Mouse (Mus musculus) midbrain, embryonic 13.5 days (tissue): ENCODE results near the gene BC035044. TPM values are rescaled to one million over a fixed set of nuclear protein-coding genes. Genes with fewer than 3 reads are reported as not detected.
"Not testable (repeated sequence)": the region's sequence is repeated elsewhere in the genome, so short reads cannot be mapped to it uniquely, and the experiment has no call there.

Experiments
- ATAC-seq: fragments of 200-750 bp; cut with Nextera tagmentation; 2 replicates; pipeline ENCODE4 v1.8.0; 2017; ENCODE audit warnings: mild to moderate bottlenecking, moderate TSS enrichment, moderate library complexity
- H3K27ac ChIP-seq: fragments of 300-500 bp; sonication (generic); 2 replicates; pipeline ENCODE4 v1.5.1; 2015; ENCODE audit warnings: inconsistent platforms, mild to moderate bottlenecking, moderate library complexity
- H3K27me3 ChIP-seq: fragments of 300-500 bp; sonication (generic); 2 replicates; pipeline ENCODE4 v1.6.1; 2015; ENCODE audit warnings: mild to moderate bottlenecking, inconsistent platforms
- H3K36me3 ChIP-seq: fragments of 300-500 bp; sonication (generic); 2 replicates; pipeline ENCODE4 v1.6.1; 2015; ENCODE audit warnings: mild to moderate bottlenecking, inconsistent platforms
- H3K4me1 ChIP-seq: fragments of 300-500 bp; sonication (generic); replicated peaks from 2 replicates; pipeline ENCODE4 v1.6.1; 2015; ENCODE audit warnings: inconsistent platforms
- H3K4me2 ChIP-seq: fragments of 300-500 bp; sonication (generic); replicated peaks from 2 replicates; pipeline ENCODE4 v1.6.1; 2015; ENCODE audit warnings: moderate library complexity, mild to moderate bottlenecking, inconsistent platforms
- H3K4me3 ChIP-seq: fragments of 300-500 bp; sonication (generic); replicated peaks from 2 replicates; pipeline ENCODE4 v1.5.1; 2015; ENCODE audit warnings: mild to moderate bottlenecking, inconsistent platforms
- H3K9ac ChIP-seq: fragments of 300-500 bp; sonication (generic); replicated peaks from 2 replicates; pipeline ENCODE4 v1.6.1; 2015; ENCODE audit warnings: mild to moderate bottlenecking, inconsistent platforms
- H3K9me3 ChIP-seq: fragments of 300-500 bp; sonication (generic); 2 replicates; pipeline ENCODE4 v1.6.1; 2016; ENCODE audit warnings: mild to moderate bottlenecking, inconsistent platforms
- WGBS: fragments of 180-500 bp; shearing (Covaris S2); methylation state at CpG from one replicate; pipeline ENCODE4 v1.1.7; 2015; 5-methylcytosine and 5-hydroxymethylcytosine counted together
- polyA plus RNA-seq: library from polyadenylated mRNA; unstranded; fragments of >200 nt; fragmentation: Nextera tagmentation; extraction: Ambion mirVana; gene quantifications from 2 replicates; pipeline ENCODE4 v1.2.1, GENCODE M21; 2015

The BC035044 gene
- 0.35 and 0.52 TPM in 2 replicates for polyA plus RNA-seq

DNA sequence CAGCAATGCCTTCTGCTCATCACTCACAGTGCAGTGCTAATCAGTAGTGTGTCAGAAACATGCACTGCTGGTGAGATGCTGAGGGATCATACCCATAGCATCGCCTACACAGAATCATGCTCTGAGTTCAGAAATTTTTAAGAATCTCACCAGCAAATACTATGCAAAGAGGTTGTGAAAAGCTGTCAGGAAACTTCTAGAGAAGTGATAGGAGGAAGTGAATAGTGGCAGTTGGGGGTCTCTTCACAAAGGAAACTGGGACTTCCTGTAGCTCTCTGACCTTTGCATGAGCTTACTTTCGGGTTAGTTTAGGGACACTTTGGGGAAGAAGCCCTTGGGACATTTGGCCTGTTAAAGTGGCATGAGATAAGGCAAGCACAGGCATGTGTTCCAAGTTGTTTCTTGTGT lies at the start of gene BC035044:
Gene BC035044, minus strand, starts transcription at position 179 of the 408 bp plus-strand sequence.
- Histone ChIP-seq H3K4me2 (no peak within 1 kb of the TSS), H3K9ac (no peak within 1 kb of the TSS), H3K4me1 (no peaks in the 10 kb centered on the region), H3K36me3 (no peaks in the 10 kb centered on the region), H3K4me3 (no peak within 1 kb of the TSS), H3K27ac (no peak within 1 kb of the TSS), H3K27me3 (no peaks in the 10 kb centered on the region), H3K9me3 (no peaks in the 10 kb centered on the region)
- WGBS: 86% methylated on average over 2 of the region's 2 CpGs
- no peak for ATAC-seq

DNA sequence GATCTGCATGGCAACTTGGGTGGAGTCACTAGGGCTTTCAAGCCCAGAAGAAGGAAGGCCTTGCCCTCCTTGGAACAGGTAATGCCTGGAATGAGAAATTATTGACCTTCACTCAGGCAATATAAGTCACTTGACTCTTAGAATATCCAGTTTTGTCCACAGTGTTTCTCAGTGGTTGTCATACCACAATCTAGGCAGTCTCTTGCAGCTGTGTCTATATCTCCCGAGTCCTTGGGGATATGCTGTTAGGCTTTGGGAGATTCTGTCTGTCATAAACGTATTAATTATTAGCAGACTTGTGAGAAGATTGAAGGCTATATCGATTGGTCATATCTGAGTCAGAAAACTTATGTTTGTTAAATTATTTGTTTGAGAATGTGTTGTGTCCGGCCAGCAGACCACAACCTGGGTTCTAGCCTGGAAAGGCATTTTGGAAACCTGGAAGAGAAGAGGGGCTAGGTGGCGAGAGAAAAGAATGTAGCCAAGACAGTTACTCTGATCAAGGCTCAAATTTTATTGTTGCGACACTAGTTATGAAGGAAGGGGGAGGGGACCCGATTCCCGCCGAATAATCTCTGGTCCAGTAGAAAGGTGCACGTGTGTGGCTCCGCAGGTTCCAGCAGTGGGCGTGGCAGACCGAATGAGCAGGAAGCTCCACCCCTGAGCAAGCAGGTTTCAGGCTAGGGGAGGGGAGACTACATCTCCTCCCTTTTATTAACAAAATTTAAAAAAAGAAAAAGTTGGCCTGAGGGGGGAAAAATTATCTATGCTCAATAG lies 45.2 kb upstream of the BC035044 start:
- not testable (repeated sequence) for H3K4me3 ChIP-seq, H3K9me3 ChIP-seq, ATAC-seq, H3K27me3 ChIP-seq, H3K4me2 ChIP-seq, H3K36me3 ChIP-seq, H3K27ac ChIP-seq, H3K9ac ChIP-seq, H3K4me1 ChIP-seq
- WGBS: 95% methylated on average over 5 of the region's 13 CpGs

DNA sequence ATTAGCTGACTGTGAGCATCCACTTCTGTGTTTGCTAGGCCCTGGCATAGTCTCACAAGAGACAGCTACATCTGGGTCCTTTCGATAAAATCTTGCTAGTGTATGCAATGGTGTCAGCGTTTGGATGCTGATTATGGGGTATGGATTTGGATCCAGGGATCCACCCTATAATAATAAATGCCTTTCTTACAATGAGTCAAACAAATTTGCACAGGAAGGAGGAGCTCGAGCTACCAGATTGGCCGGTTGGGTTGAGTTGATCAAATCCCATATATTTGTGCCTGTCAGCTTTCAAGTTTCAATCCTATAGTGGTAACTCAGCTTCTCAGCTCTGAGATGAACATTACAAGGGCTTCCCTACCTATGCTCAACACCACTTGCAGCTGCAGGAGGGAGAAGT lies 43.2 kb upstream of the BC035044 start, which contains the start of gene Clec2g:
Gene Clec2g, plus strand, starts transcription at position 301 of the 400 bp plus-strand sequence.
- H3K9ac ChIP-seq, ATAC-seq, H3K36me3 ChIP-seq, H3K27me3 ChIP-seq, H3K4me3 ChIP-seq, H3K4me1 ChIP-seq, H3K4me2 ChIP-seq, H3K9me3 ChIP-seq, H3K27ac ChIP-seq: not testable (repeated sequence)
- WGBS: 88% methylated on average over 4 of the region's 4 CpGs

DNA sequence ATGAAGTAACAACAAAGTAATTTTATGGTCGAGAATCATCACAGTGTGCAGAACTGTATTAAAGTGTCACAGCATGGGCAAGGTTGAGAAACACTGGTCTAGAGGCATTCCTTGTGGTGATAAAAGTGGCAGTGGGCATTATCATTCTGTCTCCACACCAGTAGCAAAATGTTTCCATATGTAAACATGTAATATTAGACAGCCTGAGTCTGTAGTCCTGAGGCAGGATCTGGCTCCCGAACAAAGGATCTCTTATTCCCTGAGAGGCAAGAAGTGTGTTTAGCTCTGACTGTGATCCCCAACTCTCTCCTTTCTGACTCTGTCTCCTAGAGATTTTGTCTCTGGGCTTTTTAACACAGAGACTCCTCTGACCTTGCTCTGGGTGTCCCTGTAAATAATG lies 42.1 kb upstream of the BC035044 start:
- ATAC-seq: no peak

DNA sequence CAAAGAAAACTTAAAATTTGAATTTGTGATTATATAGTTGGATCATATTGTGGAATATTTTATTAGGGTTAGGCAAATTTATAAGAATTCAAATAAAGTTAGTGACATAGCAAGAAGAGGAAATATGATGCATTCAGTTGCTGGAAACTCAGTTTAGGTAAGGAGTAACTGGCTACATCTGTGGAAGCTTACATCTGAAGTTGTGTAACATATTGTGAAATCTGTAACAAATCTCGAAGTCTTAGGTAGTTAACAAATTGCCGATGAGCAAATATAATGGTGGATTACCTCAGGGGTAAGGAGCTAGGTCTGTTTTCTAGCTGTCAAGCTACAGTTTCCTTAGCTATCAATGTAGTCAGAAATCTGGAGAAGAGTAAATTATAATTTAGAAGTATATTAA lies 26.4 kb upstream of the BC035044 start:
- Histone ChIP-seq H3K9ac (no peak overlapping the region), H3K9me3 (no peaks in the 10 kb centered on the region), H3K27me3 (no peaks in the 10 kb centered on the region), H3K4me1 (no peaks in the 10 kb centered on the region), H3K27ac (no peak overlapping the region), H3K4me3 (no peak overlapping the region), H3K36me3 (no peaks in the 10 kb centered on the region), H3K4me2 (no peak overlapping the region)
- 86% methylated on average over 2 of the region's 2 CpGs for WGBS
- no peak for ATAC-seq

More for the DNA sequence above, 42.1 kb upstream of the BC035044 start:
- Histone ChIP-seq H3K4me1 (no peaks in the 10 kb centered on the region), H3K4me2 (no peak overlapping the region), H3K27ac (no peak overlapping the region), H3K4me3 (no peak overlapping the region), H3K9me3 (no peaks in the 10 kb centered on the region), H3K27me3 (no peaks in the 10 kb centered on the region), H3K9ac (no peak overlapping the region), H3K36me3 (no peaks in the 10 kb centered on the region)
- WGBS: 75% methylated on average over 2 of the region's 2 CpGs

DNA sequence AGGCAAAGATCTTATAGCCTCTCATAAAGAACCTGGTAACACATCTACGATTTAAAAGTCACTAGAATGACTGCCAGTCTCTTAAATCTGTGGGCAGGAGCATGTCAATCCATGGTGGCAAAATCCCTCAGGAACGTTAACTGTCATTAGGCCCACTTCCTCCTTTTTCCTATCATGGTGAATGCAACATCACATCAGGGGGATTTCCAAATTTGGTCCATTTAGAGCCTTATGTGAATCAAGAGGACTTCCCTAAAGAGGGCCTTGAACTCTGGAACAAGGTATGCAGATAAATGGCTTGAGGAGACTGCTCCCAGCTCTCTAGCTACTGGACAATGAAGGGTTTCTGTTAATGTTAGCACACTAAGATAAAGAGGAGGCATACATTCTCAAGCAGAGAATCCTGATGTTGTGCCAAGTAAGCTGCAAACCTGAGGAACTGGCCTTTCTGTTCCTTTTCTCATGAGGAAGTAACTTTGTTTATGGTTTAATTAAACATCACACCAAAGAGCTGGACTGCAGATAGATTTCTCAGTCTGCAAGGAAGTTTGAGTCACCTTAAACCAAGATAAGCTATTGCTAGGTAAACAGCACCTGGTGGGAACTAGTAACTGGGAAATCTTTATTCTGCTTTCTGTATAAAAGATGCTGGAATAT lies 22.8 kb upstream of the BC035044 start:
- Histone ChIP-seq H3K9ac (no peak overlapping the region), H3K4me3 (no peak overlapping the region), H3K9me3 (no peaks in the 10 kb centered on the region), H3K4me1 (no peaks in the 10 kb centered on the region), H3K27me3 (no peaks in the 10 kb centered on the region), H3K4me2 (no peak overlapping the region), H3K27ac (no peak overlapping the region), H3K36me3 (no peaks in the 10 kb centered on the region)
- WGBS: 80% methylated on average over 2 of the region's 2 CpGs
- no peak for ATAC-seq

DNA sequence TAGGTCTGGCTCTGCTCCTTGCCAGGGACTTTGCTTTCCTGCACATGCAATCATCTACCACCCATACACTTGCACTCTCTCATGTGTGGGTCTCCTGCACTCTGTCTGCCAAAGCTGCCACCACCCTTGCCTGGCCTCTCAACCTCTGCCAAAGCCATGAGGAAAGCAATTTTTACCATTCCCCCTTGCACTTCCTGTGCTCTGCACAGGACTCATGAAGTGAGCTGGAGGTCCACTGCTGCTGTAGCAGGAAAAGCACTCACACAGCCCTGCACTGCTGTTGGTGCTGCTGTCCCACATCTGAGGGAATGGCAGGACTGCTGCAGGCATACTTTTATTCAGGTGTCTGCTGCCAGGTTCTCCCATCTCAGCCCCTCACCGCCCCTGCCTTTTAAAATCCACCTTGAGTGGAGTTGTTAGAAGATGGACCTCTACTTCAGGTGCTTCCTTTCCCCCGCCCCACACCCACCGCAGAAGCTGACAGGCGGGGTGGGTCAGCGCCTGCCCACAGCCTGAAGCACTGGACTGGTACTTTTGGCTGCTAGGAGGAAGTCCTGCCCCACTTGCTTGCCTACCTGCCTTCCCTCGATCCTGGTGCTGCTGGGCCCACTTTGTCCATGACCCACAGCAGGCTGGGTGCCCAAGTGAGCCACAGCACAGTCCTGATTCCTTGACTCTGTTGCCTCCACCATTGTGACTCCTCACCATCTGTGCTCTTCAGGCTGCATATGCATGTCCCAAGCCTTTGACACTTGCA lies 10.0 kb upstream of the BC035044 start:
- H3K27ac ChIP-seq, H3K4me1 ChIP-seq, H3K4me2 ChIP-seq, H3K9me3 ChIP-seq, H3K9ac ChIP-seq, ATAC-seq, H3K27me3 ChIP-seq, H3K36me3 ChIP-seq, H3K4me3 ChIP-seq: not testable (repeated sequence)
- 77% methylated on average over 6 of the region's 6 CpGs for WGBS

DNA sequence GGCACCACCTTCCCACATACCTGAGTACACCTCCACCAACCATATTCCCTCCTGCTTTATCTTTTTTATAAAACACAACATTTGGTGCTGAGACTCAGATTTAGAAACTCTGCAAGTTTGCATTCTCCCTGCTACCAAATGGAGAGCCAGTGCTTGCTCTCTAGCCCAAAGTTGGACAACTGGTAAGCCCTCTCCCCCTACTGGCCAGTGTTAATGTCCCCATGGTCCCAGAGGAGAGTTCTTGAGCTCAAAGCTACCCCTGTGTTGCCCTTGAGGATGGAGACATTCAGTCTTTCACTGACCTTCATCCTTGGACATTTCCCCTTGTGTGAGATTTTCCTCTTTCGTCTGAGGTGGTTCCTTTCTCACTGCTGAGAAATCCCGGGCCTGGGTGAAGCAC lies 9.1 kb upstream of the BC035044 start:
- 79% methylated on average over 2 of the region's 2 CpGs for WGBS
- ATAC-seq: no peak
- Histone ChIP-seq H3K27ac (no peak overlapping the region), H3K4me3 (no peak overlapping the region), H3K9me3 (no peaks in the 10 kb centered on the region), H3K27me3 (no peaks in the 10 kb centered on the region), H3K36me3 (no peaks in the 10 kb centered on the region), H3K4me1 (no peaks in the 10 kb centered on the region), H3K9ac (no peak overlapping the region), H3K4me2 (no peak overlapping the region)

DNA sequence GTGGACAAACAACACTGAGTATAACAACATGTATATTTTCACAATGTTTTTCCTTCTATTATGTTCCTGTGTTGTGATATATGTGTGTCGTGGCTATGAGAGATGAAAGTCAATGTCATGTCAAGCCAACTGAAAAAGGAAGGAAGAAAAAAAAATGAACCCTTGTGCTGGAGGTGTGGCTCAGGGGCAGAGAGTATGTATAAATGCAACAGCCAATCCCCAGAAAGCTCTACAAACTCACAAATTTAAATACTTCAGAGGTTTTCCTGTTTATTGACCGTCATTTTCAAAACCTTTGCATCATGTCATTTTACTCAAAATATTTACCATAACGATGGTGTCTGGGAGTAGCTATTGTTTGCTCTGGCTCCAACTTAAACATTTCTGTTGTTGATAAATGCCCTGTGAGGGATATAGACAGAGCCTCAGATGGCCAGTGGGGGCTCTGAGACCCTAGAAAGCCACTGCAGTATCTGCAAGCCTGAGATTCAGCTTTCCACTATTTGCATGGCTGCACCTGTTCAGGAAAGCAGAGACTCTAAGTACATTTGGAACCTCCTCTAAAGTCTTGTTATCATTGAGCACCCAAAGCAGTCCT lies 4.6 kb upstream of the BC035044 start:
- Histone ChIP-seq H3K36me3 (no peaks in the 10 kb centered on the region), H3K4me3 (no peak overlapping the region), H3K9me3 (no peaks in the 10 kb centered on the region), H3K27ac (no peak overlapping the region), H3K4me1 (no peaks in the 10 kb centered on the region), H3K27me3 (no peaks in the 10 kb centered on the region), H3K4me2 (no peak overlapping the region), H3K9ac (no peak overlapping the region)
- WGBS: 90% methylated on average over 3 of the region's 3 CpGs
- ATAC-seq: no peak

DNA sequence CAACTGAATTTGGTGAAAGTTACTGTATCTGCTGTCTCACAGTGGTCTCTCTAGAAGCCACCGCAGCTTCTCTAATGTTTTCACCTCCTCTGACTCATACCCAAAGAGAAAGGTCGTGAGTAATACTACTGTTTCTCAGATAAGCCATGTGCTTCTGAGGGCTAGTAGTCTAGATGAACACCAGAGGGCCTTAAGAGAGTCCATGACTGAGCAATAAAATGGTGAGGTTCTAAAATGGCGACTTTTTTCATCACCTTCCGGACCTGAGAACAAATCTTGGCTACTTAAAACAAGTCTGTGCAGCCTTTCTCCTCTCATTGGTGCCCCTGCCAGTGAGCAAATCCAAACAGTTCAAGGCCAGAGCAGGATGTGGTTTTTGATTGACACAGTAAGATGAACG lies 2.1 kb downstream of the BC035044 start:
- no peak overlapping the region for H3K4me3 ChIP-seq
- no peaks in the 10 kb centered on the region for H3K9me3 ChIP-seq
- no peak overlapping the region for H3K27ac ChIP-seq
- H3K4me1 ChIP-seq: no peaks in the 10 kb centered on the region
- H3K36me3 ChIP-seq: no peaks in the 10 kb centered on the region
- no peak overlapping the region for H3K4me2 ChIP-seq
- no peak overlapping the region for H3K9ac ChIP-seq
- ATAC-seq: no peak
- 81% methylated on average over 5 of the region's 5 CpGs for WGBS
- no peaks in the 10 kb centered on the region for H3K27me3 ChIP-seq

DNA sequence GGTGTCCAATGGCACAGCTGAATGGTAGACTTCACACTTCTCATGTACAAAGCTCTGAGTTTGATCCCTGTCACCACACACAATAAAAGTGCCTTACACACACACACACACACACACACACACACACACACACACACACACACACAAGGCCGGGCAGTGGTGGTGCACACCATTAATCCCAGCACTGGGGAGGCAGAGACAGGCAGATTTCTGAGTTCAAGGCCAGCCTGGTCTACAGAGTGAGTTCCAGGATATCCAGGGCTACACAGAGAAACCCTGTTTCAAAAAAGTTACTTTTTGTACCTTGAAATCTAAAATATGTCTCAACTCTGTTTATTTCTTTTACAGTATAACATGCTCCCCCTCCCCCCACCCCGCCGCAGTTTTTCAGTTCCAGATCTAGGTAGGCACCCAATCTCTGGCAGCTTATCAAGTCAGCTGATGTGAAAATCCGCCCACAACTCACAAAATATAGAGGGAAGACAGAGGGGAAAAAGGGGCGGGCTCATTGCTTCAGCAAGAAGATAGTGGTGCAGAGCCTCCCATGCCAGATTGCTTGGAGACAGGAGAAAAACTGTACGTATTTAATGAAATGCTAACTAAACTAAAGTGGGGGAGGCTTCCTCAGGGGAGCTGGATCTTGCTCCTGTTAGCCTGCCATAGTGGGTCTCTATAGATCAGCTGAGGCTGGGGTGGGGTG lies 3.7 kb downstream of the BC035044 start, which contains the start of gene Clec2i:
Gene Clec2i, plus strand, starts transcription at position 498 of the 700 bp plus-strand sequence.
- not testable (repeated sequence) for H3K9ac ChIP-seq, H3K36me3 ChIP-seq, H3K4me3 ChIP-seq, H3K4me2 ChIP-seq, H3K9me3 ChIP-seq, H3K27me3 ChIP-seq, H3K27ac ChIP-seq, ATAC-seq, H3K4me1 ChIP-seq
- WGBS: 87% methylated on average over 6 of the region's 6 CpGs
